10 mouse cellular contexts compared by ENCODE assay signal in genomic region chr5:106694683-106695082, GRCm38 (mm10). TPM values are rescaled to one million over a fixed set of nuclear protein-coding genes. Genes with fewer than 3 reads are reported as not detected.
DNase-seq lines count a peak whose midpoint lies in the region; ATAC-seq and TF ChIP-seq lines count a peak whose summit lies in the region.
"Had no signal": no experiment of that assay in that cellular context is flagged by ENCODE, and none has a peak within 500 bp of the region (broad histone marks: within the 10 kb centered on the region; RNA-seq: fewer than 3 reads in every experiment).

No protein-coding gene starts in this region.

- no peak for ATAC-seq in limb, embryonic 11.5 days (ENCODE audit: insufficient number of reproducible peaks, low FRiP score, low TSS enrichment, low read depth)
- no peak for ATAC-seq in neural tube, embryonic 13.5 days (ENCODE audit: low read depth)
- ATAC-seq: Patski had no signal

- 92% methylated on average over 1 of the region's 1 CpGs for WGBS in forebrain, embryonic 10.5 days
- WGBS in limb, embryonic 11.5 days: 100% methylated on average over 1 of the region's 1 CpGs
- 76% methylated on average over 1 of the region's 1 CpGs for WGBS in neural tube, embryonic 13.5 days

- H3K4me1 ChIP-seq in forebrain, embryonic 10.5 days: peaks cover 31% of the 10 kb centered on the region
- H3K4me1 ChIP-seq in limb, embryonic 11.5 days (ENCODE audit: control insufficient read depth, insufficient read depth, low read length): 0 out of 2 replicates have a peak, but pooled peaks cover 3% of the 10 kb centered on the region
- H3K4me1 ChIP-seq in neural tube, embryonic 13.5 days (replicated peaks): peaks cover 38% of the 10 kb centered on the region

- peak overlapping the region; percentile 67 for H3K4me2 ChIP-seq in limb, embryonic 11.5 days (ENCODE audit: low read depth, severe bottlenecking)
- H3K4me2 ChIP-seq in neural tube, embryonic 13.5 days: peak overlapping the region; percentile 81

- no peak overlapping the region for H3K9ac ChIP-seq in limb, embryonic 11.5 days (ENCODE audit: low read length)
- 0 out of 2 replicates have a peak overlapping the region, but pooled peaks have one; percentile 97 for H3K9ac ChIP-seq in neural tube, embryonic 13.5 days

- TF ChIP-seq CTCF in layer of hippocampus, adult 2 months (conservative IDR thresholded peaks at IDR 0.05): no peak

- H3K9me3 ChIP-seq in forebrain, embryonic 10.5 days: no peaks in the 10 kb centered on the region
- no peaks in the 10 kb centered on the region for H3K9me3 ChIP-seq in limb, embryonic 11.5 days (ENCODE audit: control insufficient read depth, low read length)
- H3K9me3 ChIP-seq in neural tube, embryonic 13.5 days: no peaks in the 10 kb centered on the region

- no peaks in the 10 kb centered on the region for H3K27me3 ChIP-seq in forebrain, embryonic 10.5 days (ENCODE audit: poor library complexity, severe bottlenecking)
- H3K27me3 ChIP-seq in limb, embryonic 11.5 days (ENCODE audit: control insufficient read depth, insufficient read depth, low read length): no peaks in the 10 kb centered on the region
- H3K27me3 ChIP-seq in neural tube, embryonic 13.5 days: no peaks in the 10 kb centered on the region
- H3K27me3 ChIP-seq: Patski had no signal

- DNase-seq in layer of hippocampus, adult 2 months (ENCODE audit: low spot score in 2 of 2): no peak
- no peak for DNase-seq in layer of hippocampus, postnatal 36 days
- DNase-seq in forebrain, embryonic 10.5 days (ENCODE audit: extremely low spot score, low spot score): no peak
- no peak for DNase-seq in limb, embryonic 11.5 days (ENCODE audit: low spot score)
- no peak for DNase-seq in left cerebral cortex, adult 8-10 months (ENCODE audit: low spot score in 2 of 2)
- no peak for DNase-seq in layer of hippocampus, adult 9-11 months
- no peak for DNase-seq in urinary bladder, postnatal 10 days (ENCODE audit: low spot score)
- DNase-seq: kidney, adult 11 months had no signal

- no peak overlapping the region for H3K27ac ChIP-seq in layer of hippocampus, adult 2 months
- H3K27ac ChIP-seq in forebrain, embryonic 10.5 days: 0 out of 2 replicates have a peak overlapping the region, but pooled peaks have one; percentile 100
- no peak overlapping the region for H3K27ac ChIP-seq in limb, embryonic 11.5 days (replicated peaks; ENCODE audit: low read depth, low read length)
- H3K27ac ChIP-seq in neural tube, embryonic 13.5 days (replicated peaks): no peak overlapping the region

- H3K4me3 ChIP-seq in layer of hippocampus, adult 2 months: peak overlapping the region; percentile 95; the same call in 1 of the 2 replicates
- H3K4me3 ChIP-seq in forebrain, embryonic 10.5 days: peak overlapping the region; percentile 89
- peak overlapping the region; percentile 84; the same call in 1 of the 2 replicates for H3K4me3 ChIP-seq in limb, embryonic 11.5 days (ENCODE audit: low read depth, low read length)
- peak overlapping the region; percentile 80 for H3K4me3 ChIP-seq in neural tube, embryonic 13.5 days

- peaks cover 42% of the 10 kb centered on the region for H3K36me3 ChIP-seq in forebrain, embryonic 10.5 days (replicated peaks)
- H3K36me3 ChIP-seq in limb, embryonic 11.5 days (ENCODE audit: control insufficient read depth, insufficient read depth, low read length): no peaks in the 10 kb centered on the region; the same call in 1 of the 2 replicates
- 0 out of 2 replicates have a peak, but pooled peaks cover 3% of the 10 kb centered on the region for H3K36me3 ChIP-seq in neural tube, embryonic 13.5 days

RNA-seq across cellular contexts. Expression of gene Zfp644, which starts 2.4 kb away (rescaled TPM):
- total RNA-seq in layer of hippocampus, adult 2 months (2021): 100 to 1,000 TPM; 104 TPM
- 100 to 1,000 TPM; 105 to 107 TPM for total RNA-seq in layer of hippocampus, postnatal 36 days (2021)
- polyA plus RNA-seq in forebrain, embryonic 10.5 days (2016; fragmentation: Nextera tagmentation; extraction: Ambion mirVana): 62.0 and 65.9 TPM in 2 replicates
- polyA plus RNA-seq in limb, embryonic 11.5 days (2014; fragmentation: Nextera tagmentation; extraction: Ambion mirVana): 84.6 and 90.7 TPM in 2 replicates
- 67.3 and 73.0 TPM in 2 replicates for polyA plus RNA-seq in neural tube, embryonic 13.5 days (2015; fragmentation: Nextera tagmentation; extraction: Ambion mirVana)
- total RNA-seq in left cerebral cortex, adult 8-10 months (2022): 100 to 1,000 TPM; 122 to 145 (median 134) TPM
